8 mouse cellular contexts compared by ENCODE assay signal in genomic region chr6:52064176-52065015, GRCm38 (mm10). TPM values are rescaled to one million over a fixed set of nuclear protein-coding genes. Genes with fewer than 3 reads are reported as not detected.
A peak's percentile ranks its signal among the peaks of the same experiment; 100 is the strongest.
DNase-seq lines count a peak whose midpoint lies in the region; ATAC-seq lines count a peak whose summit lies in the region.

No protein-coding gene starts in this region.

- no peaks in the 10 kb centered on the region for H3K36me3 ChIP-seq in intestine, embryonic 16.5 days (ENCODE audit: control insufficient read depth, insufficient read depth, low read length)
- H3K36me3 ChIP-seq in intestine, embryonic 15.5 days, result no peaks in the 10 kb centered on the region
- H3K36me3 ChIP-seq in midbrain, embryonic 14.5 days (ENCODE audit: control insufficient read depth, insufficient read depth, low read length), result no peaks in the 10 kb centered on the region

- no peak overlapping the region for H3K4me3 ChIP-seq in intestine, embryonic 16.5 days (ENCODE audit: low read length)
- H3K4me3 ChIP-seq in intestine, embryonic 15.5 days (replicated peaks), result no peak overlapping the region
- H3K4me3 ChIP-seq in midbrain, embryonic 14.5 days (replicated peaks; ENCODE audit: low read depth, low read length), result no peak overlapping the region

- H3K4me1 ChIP-seq in intestine, embryonic 16.5 days (ENCODE audit: control insufficient read depth, insufficient read depth, low read length), result no peaks in the 10 kb centered on the region
- H3K4me1 ChIP-seq in intestine, embryonic 15.5 days (replicated peaks), result no peaks in the 10 kb centered on the region
- H3K4me1 ChIP-seq in midbrain, embryonic 14.5 days (ENCODE audit: control insufficient read depth, insufficient read depth, low read length), result 0 out of 2 replicates have a peak, but pooled peaks cover 3% of the 10 kb centered on the region

- H3K27ac ChIP-seq in intestine, embryonic 16.5 days (ENCODE audit: low read length), result 0 out of 2 replicates have a peak overlapping the region, but pooled peaks have one; percentile 26
- H3K27ac ChIP-seq in intestine, embryonic 15.5 days, result no peak overlapping the region
- H3K27ac ChIP-seq in midbrain, embryonic 14.5 days (replicated peaks; ENCODE audit: low read depth, low read length), result peak overlapping the region; percentile 52

- peak; percentile 1 for DNase-seq in cerebellum, adult 8-10 months
- peak; percentile 41 to 59 for DNase-seq in heart, adult 9 months (ENCODE audit: low spot score in 2 of 2)
- DNase-seq in layer of hippocampus, postnatal 14 days (ENCODE audit: low spot score in 2 of 2), result peak; percentile 63 to 73
- peak; percentile 50 for DNase-seq in midbrain, embryonic 14.5 days
- DNase-seq in testis, postnatal 14 days (ENCODE audit: low spot score), result peak; percentile 23

- 0 out of 2 replicates have a peak overlapping the region, but pooled peaks have one; percentile 20 for H3K9ac ChIP-seq in intestine, embryonic 16.5 days (ENCODE audit: low read depth, low read length)
- no peak overlapping the region for H3K9ac ChIP-seq in intestine, embryonic 15.5 days
- H3K9ac ChIP-seq in midbrain, embryonic 14.5 days (replicated peaks; ENCODE audit: low read length), result no peak overlapping the region

- WGBS in intestine, embryonic 16.5 days, result 53% methylated on average over 13 of the region's 13 CpGs
- WGBS in intestine, embryonic 15.5 days, result 54% methylated on average over 13 of the region's 13 CpGs
- WGBS in midbrain, embryonic 14.5 days, result 70% methylated on average over 13 of the region's 13 CpGs

- H3K4me2 ChIP-seq in intestine, embryonic 16.5 days (ENCODE audit: low read depth, low read length), result 0 out of 2 replicates have a peak overlapping the region, but pooled peaks have one; percentile 11
- H3K4me2 ChIP-seq in intestine, embryonic 15.5 days (replicated peaks), result no peak overlapping the region
- H3K4me2 ChIP-seq in midbrain, embryonic 14.5 days (ENCODE audit: low read length), result no peak overlapping the region

- peak; percentile 38; the same call in 1 of the 2 replicates for ATAC-seq in intestine, embryonic 16.5 days
- ATAC-seq in intestine, embryonic 15.5 days, result no peak; the same call in 1 of the 2 replicates
- ATAC-seq in midbrain, embryonic 14.5 days (ENCODE audit: low FRiP score, low TSS enrichment), result no peak
- ATAC-seq in inflammation-experienced regulatory T-cells, adult 6 months, result no peak

- no peaks in the 10 kb centered on the region for H3K27me3 ChIP-seq in intestine, embryonic 16.5 days (replicated peaks; ENCODE audit: control insufficient read depth, insufficient read depth, low read length)
- H3K27me3 ChIP-seq in intestine, embryonic 15.5 days (replicated peaks), result no peaks in the 10 kb centered on the region
- no peaks in the 10 kb centered on the region for H3K27me3 ChIP-seq in midbrain, embryonic 14.5 days (ENCODE audit: control insufficient read depth, insufficient read depth, low read length)

- no peaks in the 10 kb centered on the region for H3K9me3 ChIP-seq in intestine, embryonic 16.5 days (ENCODE audit: control insufficient read depth, low read length)
- no peaks in the 10 kb centered on the region for H3K9me3 ChIP-seq in intestine, embryonic 15.5 days
- no peaks in the 10 kb centered on the region for H3K9me3 ChIP-seq in midbrain, embryonic 14.5 days (ENCODE audit: control insufficient read depth, low read length)

RNA-seq across cellular contexts. Expression of gene Skap2, which starts 52.0 kb away (rescaled TPM):
- 39.2 and 42.9 TPM in 2 replicates for polyA plus RNA-seq in intestine, embryonic 16.5 days (2015; fragmentation: Nextera tagmentation; extraction: Ambion mirVana)
- 37.0 and 40.3 TPM in 2 replicates for polyA plus RNA-seq in intestine, embryonic 15.5 days (2015; fragmentation: Nextera tagmentation; extraction: Ambion mirVana)
- 10 to 100 TPM; 10.8 to 11.0 TPM for total RNA-seq in layer of hippocampus, postnatal 14 days (2021)
- polyA plus RNA-seq in midbrain, embryonic 14.5 days (2014; fragmentation: Nextera tagmentation; extraction: Ambion mirVana), result 4.5 and 5.8 TPM in 2 replicates
- 10 to 100 TPM; 15.9 to 33.0 (median 17.8) TPM for polyA plus RNA-seq in inflammation-experienced regulatory T-cells, adult 6 months (2017; shearing (Covaris generic))

Comparison
In these comparisons a context has a peak if more than half of its experiments do, and no peak if none do; other contexts are left out.
1. DNase-seq: peak in every context shown above with its lines; median percentile 68 in layer of hippocampus, postnatal 14 days; 50 in heart, adult 9 months; 50 in midbrain, embryonic 14.5 days; 23 in testis, postnatal 14 days; 1 in cerebellum, adult 8-10 months.